Mouse (Mus musculus) layer of hippocampus, postnatal 14 days (tissue): ENCODE data around the gene Syn3. TPM values are rescaled to one million over a fixed set of nuclear protein-coding genes. Genes with fewer than 3 reads are reported as not detected.
A peak's percentile ranks its signal among the peaks of the same experiment; 100 is the strongest.

Experiments used
- DNase-seq, 2 experiments: peaks; one replicate each; pipeline ENCODE4 v3.0.0; 2021 to 2022; ENCODE audit warnings: low spot score in 2 of 2, mixed read lengths in 1 of 2
- total RNA-seq, 2 experiments: library from RNA; stranded (reverse); gene quantifications; 2 replicates each; pipeline ENCODE4 v1.2.3; 2021

The Syn3 gene
- total RNA-seq, 2 experiments from 2014 or later, result 27.1 to 28.4 TPM

DNA sequence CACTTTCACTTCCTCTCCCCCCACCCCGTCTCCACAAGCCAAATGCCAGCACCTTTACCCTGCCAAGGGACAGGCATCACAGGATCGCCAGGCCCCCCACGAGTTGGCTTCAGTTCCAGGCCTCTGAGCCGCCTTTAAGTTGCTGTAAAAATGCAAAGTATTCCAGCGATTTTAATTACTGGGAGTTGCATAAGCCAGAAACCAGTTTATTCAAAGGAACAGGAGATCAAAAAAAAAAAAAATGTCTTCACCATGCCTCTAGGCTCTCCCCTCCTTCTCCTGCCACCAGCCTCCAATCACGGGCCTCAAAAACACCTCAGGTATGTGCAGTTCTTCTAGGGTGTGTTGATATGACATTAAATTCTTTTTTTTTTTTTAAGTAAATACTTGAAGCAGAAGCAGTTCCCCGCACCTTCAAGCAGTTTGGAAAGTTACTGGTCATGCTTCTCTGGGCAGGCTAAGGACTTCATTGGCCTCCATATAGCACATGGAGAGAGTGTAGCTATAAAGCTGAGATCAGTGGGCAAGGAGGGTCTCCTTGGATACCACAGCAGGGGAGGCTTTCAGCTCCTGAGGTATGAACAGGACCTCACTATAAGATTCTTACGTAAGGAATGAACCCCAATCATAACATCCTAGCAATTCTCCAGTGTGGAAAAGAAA is 208.5 kb downstream of the Syn3 start:
- no peak for DNase-seq

DNA sequence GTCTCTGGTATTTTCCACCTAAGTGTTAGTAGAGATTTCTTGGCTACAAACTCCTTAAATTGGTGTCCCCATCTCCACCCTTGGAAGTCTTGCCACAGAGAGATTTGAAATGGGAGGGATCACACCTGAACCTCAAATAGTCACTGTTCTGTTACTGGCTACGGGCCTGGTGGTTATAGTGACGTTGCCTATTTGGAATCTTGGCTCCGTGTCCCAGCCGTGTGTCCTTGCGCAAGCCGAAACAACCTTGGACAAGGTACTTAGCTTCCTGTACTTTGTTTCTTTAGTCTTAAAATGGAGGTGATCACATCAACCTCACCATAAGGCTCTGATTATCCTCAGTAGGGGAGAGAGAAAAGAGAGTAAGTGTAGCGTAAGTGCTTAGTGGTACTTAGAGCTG is 212.2 kb downstream of the Syn3 start:
- no peak for DNase-seq

DNA sequence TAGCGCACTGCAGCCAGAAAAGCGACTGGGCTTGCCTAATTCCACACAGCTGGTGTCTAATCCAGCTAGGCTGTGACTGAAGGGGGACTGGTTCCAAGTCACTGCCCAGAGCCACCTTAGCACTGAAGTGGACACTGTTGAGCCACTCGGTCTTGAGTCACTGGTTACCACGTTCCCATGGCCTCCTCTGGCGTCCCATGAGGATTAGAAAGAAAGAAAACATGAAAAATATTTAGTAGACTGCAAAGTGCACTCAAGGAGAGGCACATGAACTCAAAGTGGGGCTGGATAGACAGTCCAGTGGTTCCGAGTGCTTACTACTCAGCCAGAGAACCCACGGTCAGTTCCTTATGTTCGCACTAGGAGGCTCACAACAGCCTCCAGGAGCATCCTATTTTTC is 217.5 kb downstream of the Syn3 start:
- DNase-seq, result no peak

DNA sequence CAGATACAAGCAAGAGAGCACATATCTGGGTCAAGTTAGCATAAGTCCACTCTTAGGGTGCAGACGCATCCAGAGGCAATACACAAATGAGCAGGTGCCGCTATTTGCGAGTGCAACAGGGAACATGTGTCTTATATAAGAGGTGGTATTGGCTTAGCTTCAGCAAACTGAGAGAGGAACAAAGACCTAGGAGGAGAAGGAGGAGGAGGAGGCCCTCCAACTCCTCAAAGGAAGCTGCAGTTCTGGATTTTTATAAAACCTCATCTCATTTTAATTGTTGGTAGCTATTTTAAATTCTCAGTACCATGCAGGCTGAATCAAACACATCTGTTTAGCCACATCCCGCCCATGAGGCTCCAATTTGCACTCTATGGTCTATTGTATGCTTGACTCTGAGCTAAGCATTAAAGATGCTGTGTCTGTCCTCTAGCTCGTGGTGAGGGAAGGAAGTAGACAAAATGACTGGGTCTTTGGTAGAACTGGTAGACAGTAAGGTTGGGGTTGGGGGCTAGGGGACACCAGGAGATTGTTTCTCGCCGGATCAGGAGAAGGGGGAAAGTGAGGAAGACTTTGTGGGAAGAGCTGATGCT is 219.0 kb downstream of the Syn3 start:
- DNase-seq, result no peak

DNA sequence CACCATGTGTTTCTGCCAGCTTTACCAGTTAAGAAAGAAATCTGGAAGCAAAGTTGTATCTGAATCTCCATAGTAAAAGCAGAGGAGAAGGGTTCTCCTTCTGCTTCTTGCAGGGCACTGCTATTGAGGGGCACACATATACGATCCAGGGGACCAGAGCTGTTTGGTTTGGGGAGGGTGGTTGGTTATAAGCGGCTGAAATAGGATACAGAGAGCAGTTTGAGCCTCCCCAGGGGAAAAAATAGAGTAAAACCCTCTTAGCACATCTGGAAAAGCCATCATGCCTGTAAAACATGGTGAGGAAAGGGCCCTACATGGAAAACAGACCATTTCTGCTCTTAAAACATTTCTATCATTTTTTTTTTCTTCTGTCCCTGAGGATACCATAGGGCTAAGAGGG is 220.2 kb downstream of the Syn3 start:
- DNase-seq, result no peak

DNA sequence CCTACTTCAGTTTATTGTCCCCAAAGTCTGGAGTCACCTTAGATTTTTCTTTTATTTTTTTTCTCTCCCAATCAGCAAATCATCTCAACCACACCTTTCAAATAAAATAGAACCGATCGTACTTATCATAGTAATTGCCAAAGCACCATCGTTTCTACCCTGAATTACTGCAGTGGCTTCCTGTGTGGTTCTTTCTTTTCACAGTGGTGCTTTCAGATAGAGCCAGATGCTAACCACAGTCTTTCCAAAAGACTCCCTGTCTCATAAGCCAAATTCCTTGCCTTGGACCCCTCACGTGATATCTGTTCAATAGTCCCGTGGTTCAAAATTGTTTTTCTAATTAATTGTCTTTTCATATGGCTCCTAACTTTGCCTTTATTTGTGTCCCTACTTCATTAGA is 221.4 kb downstream of the Syn3 start:
- DNase-seq, result no peak

DNA sequence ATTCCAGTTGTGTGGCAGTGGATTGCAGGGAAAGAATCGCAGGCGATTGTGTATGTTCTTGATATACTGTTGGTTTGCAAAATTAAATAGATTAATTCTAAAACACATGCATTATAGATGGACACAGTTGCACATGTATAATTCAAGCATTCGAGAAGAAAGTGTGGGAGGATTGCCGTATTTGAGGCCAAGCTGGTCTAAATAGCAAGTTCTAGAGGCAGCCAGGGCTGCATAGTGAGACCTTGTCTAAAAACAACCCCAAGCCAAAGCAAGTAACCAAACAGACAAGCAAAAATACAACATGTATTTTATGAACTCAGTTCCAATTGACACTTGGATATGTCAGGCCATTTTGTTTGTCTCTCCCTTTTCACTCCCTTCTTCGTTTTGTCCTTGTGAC is 223.1 kb downstream of the Syn3 start:
- no peak for DNase-seq

DNA sequence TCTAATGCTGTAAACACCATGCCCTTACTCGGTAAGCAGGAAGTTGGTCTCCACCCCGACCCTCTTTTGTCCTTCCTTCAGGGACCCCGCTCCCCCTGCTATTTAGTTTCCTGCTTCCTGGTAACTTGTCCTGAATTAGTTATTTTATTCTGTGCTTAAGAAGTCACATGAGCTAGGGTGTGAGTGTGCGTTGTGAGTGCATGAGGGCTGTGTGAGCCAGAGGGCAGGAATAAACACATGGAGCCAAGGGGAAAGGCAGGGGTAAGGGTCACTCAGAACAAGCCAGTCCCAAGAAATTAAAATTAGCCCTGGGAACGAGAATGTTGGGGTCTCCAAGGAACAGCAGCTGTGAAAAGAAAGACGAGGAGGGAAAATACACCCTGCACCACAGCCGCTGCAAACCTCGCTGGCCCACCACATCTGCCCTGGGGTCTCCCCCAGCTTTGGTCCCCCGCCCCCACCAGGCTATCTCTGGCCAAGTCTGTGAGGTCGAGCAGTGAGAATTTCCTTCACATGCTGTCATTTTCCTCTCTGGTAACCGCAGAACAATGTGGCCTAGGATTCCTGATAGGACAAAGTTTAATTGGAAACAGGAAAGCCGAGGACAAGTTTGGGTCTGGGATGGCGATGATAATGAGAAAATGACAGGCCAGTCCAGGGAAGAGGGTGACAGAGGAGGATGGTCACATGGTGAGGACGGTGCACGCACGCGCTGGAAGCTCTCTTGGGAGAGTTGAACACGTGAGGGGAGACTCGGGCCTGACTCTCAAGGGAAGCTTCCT is 225.1 kb downstream of the Syn3 start:
- DNase-seq, result no peak

DNA sequence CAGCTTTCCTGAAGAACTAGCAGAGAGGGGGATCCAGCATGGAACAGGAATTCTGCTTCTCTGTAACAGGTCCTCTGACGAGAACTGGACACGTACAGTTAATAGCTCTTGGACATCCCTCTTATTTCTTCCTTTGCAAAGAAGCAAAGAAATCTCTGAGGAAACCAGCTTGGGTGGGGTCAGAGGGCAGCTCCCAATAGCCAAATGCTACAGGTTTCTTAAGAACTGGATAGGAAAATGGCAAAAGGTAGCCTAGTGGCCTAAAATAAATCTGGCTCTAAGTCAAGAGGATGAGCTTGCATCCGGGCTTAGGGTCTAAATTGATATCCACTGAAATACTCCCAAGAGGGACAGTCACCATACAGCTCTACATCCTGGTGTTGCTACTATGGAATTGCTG is 225.9 kb downstream of the Syn3 start:
- no peak for DNase-seq

DNA sequence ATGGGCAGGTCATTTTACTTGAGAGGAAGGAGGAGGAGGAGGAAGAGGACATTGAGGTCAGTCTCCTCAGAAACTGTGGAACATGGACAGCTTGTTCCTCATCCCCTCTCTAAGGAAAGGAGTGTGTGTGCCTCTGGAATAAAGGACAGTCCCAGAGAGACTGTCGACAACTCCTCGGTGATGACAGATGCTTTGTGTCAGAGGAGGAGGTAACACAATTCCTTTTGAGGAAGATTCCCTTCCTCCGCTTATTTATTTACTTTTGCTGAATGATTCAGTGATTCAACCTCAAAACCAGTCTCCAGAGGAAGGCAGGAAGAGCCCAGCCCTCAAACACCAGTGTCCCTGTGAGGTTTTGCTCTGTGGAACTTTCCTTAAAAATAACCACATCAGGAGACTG is 228.4 kb downstream of the Syn3 start:
- DNase-seq, result no peak

DNA sequence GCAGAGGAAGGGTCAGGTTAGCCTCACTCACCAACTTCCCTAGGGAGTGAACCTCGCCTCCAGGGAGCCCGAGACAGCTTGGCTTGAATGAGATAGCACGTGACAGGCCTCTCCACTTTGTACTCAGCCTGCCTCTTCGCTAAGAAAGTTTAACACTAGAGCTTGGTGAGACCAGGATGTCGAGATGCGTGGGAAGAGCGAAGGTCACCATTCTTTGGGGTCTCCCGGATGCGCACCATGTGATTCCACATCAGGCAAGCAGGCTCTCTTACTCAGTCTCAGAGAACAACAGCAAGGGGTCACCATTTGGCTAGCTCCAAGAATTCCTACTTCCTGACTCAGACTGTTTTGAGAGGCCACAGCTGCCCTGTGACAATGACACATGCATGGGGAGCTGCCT is 234.1 kb downstream of the Syn3 start:
- no peak for DNase-seq

DNA sequence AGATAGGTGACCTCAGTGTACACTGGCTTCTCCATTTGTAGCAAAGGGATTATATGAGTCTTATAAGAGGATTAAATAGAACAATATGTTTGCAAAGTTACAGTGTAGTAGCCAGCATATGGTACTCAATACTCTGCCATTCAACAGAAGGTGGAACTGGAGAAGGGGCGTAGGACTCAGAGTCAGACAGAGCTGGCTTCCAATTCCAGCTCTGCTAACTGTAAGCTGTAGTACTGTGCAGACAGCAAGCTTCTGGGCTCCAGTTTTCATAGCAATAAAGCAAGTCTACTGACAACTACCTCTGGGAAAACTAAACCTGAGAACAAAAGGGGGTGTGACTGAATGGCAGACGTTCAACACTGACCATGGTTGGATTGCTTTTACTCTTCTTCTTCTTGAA is 237.0 kb downstream of the Syn3 start:
- DNase-seq, result peak in 1 of 2 experiments; percentile 40

DNA sequence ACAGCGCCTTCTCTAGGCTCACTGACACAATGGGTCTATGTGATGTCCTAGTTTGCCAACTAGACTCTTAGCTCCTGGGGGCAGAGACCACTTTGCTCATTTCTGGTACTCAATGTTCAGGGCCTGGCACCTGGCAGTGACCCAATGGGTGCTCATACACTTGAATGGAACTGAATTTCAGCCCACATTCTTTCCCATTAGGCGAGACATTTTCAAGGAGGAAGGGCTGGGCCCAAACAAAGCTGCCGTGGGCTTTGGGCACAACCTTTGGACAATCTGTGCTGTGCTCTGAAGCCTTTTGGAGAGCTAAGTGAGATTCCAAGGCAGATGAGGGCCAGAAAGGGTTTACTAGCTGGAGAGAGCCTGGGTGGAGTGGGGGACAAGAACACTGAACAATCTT is 239.7 kb downstream of the Syn3 start:
- no peak for DNase-seq

DNA sequence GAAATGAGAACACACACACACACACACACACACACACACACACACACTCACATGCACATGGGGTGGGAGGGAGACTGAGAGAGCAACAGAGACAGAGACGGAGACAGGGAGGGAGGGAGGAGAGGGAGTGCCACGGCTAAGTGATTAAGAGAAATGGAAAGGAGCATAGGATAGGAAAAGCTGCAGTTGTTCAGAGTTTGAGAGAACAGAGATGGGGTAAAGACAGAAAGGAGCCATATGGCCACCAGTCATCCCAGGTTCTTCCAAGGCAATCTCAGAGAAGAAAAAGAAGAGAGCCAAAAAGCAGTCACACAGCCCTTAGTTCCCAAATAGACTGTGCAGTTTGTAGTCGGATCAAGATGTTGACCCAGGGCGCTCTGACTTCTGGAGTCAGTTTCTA is 240.7 kb downstream of the Syn3 start:
- DNase-seq, result no peak

DNA sequence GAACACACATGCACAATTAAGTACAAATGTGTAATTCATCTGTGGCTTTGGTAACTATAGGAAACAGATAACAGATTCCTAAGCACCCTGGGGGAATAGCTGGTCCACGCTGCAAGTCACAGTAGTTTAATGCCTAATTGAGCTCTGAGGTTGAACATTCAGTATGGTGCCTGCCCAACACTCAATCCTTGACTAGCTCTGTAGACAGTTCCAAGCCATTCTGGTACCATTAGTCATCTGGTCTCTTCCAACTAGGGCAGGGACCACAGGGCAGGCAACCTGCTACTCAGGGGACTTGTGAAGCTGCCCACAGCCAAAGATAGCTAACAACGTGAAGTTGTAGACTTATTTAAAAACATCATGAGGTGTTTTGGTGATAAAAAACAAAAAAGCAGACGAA is 241.7 kb downstream of the Syn3 start:
- DNase-seq, result no peak

DNA sequence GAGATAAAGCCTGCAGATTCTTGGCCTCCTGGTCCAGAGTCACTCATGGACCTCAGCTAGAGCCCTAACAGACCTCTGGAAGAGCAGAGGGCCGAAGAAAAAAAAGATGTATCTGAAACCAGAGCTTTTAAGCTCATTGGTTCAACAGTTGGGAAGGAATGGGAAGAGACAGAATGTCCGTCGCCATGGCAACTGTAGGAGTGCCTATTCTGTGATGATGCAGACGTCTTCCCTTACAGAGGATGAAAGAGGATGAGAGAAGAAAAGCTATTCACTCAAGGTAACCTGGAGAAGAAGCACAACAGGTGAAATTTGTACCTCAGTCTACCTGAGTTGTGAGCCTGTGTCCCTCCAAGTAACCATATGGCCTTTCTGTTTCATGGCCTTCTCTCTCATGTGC is 242.5 kb downstream of the Syn3 start:
- peak in 1 of 2 experiments; percentile 57 for DNase-seq

DNA sequence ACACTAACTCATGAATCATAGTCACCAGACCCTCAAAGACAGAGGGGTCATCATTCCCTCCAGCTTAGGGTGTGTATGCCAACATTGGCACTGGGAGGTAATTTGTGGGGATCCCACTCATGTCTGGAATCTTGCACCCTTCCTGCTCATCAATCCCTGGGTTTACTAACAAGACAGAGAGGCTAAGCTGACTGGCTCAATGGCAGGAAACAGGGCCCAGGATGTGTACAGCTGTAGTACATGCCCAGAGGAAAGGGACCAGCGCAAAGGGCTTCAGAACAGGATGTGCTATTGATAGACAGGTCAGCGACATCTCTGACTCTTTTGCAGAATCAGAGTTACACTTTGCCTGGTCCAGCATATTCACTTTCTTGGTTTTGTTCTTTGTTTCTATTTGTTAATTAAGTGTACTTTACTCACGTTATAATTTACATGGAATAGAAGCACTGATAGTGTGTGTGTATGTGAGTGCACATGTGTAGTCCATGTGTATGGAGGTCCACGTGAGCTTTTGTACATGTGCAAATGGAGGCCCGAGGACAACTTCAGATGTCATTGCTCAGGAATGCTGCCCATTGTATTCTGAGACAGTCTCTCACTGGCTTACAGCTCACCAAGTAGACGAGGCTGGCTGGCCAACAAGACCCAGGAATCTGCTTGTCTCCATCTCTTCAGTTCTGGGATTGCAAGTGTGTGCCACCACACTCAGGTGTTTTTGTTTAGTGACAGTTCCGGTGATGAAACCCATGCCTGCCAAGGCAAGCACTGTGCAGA is 248.4 kb downstream of the Syn3 start:
- no peak for DNase-seq

DNA sequence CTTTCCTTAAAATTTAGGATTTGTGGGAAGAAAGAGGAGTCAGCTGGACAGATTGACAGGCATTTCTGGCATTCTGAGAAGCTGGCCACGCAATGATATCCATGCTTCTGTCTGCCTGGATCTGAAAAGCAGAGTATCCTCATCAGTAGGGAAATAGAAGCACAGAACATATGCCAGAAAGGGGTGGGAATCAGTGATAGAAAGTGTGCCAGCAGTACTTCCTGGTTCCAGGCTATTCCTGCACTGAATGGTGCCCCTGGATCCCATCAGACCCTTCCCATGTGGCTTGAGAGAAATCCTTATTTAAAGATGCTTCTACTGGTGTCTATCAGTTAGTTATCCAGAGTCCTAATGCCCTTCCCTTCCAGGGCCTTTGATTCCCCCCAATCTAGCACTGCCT is 249.4 kb downstream of the Syn3 start:
- DNase-seq, result peak in 1 of 2 experiments; percentile 25

DNA sequence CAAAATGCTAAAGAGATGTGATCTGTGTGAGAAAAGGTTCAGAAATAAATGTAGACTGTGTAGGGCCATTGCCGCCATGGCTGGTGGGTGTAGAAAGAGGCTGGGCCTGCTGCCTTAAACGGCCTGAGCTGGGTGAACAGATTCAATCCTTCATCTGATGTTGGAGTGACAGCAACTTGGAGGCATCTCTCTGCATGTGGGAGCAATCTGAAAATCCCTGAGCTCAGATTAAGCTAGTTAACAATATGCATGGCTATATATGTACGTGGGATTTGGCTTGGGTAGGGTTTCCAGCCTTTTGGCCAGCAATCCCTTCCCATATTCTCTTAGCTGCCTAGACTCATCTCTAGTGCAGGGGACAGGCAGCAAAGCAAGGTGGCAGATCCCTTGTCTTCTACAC is 249.9 kb downstream of the Syn3 start:
- DNase-seq, result no peak

DNA sequence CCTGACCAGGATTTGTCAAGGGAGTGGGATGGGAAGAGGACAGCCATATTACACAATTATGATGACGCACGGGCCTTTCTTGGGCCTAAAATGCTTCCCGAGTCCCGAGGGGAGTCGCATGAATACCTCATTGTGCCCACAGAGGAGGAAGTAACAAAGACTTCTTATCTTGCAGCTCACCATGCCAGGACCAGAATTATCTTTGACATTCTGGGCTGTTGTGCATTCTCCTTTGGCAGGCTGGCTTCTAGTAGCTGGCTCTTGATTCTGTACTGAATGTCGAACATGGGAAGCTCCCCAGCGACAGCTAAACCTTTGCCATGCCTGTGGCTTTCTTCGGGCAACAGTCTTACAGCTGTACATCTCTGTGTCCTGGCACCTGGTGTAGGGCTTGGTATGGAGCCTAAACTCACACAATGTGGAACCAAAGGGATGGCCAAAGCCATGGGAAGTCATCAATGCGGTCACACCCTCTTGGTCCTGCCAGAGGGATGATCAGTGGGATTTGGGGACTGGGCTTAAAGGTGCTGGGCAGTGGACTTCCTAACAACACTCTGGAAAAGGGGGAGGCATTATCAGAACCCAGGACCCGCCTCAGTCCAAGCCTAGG is 250.5 kb downstream of the Syn3 start:
- no peak for DNase-seq

DNA sequence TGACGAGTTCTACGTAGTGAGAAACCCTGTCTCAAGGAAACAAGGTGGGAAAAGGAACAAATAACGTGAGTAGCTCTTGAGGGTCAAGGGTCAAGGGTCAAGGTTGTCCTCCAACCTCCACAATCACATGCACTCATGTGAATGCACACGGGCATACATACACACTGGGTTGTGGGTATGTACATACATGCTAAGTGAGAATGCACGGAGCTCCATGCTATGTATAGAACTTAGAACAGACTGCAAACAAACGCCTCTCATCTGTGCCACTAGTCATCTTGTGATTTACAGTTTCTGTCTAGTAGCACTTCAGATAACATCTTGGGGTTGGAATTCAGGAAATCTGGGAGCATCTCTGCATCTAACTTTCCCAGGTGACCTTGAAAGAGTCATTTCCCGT is 253.3 kb downstream of the Syn3 start:
- no peak for DNase-seq
